Mouse (Mus musculus) cerebellum, adult 9-11 months (tissue): Measurements from ENCODE around the gene 2310007B03Rik.
"Not testable (repeated sequence)": the region's sequence is repeated elsewhere in the genome, so short reads cannot be mapped to it uniquely, and the experiment has no call there.

Experiments
- DNase-seq: peaks from one replicate; pipeline ENCODE4 v3.0.0; 2022

The 2310007B03Rik gene

DNA sequence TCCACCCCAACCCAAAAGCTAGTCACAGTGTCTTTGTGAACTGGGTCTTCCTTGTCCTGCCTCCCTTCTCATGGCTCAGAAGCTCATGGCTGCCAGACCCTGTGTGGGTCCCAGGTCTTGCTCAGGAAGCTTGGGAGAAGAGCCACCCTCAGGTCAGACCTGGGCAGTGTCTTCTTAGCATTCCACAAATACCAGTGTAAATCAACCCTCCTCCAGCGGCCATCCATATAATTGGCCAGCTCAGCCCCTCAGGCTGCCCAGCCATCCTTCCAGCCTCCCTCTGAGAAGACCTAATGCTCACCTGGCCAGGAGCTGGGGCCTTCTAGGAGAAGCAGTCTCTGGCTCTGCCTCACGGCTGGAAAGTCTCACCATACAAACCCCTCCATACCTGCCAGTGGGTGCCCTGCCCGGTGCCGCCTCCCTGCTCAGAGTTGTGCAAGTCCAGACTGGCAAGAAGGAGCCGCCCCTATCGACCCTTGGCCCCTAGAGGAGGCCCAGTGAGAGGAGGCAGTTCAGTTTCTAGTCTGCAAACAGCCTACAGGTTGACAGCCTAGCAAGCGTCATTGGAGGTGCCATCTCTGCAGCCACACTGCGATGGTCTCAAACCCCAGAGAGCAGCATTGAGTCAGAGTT, at the start of gene 2310007B03Rik:
TSS of gene 2310007B03Rik (minus strand) at position 448 of the 633 bp plus-strand sequence.
- DNase-seq: no peak

DNA sequence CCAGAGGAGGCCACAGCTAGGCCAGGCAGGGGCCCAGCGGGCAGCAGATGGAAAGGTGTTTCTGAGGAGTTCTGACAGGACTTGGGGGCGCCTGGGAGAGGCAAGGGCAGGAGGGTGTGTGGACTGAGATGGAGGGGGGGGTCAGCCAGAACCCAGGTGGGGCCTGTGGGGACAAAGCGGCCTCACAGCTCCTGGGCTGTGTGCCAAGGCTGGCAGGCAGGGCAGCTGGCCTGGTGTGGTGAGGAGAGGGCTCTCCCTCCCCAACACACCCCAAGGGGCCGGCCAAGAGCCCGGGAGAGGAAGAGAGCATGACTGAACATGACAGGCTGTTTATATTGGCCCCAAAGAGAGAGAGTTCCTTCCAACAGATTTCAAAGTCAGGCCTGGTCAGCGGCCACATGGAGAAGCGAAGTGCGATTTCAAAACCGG, 49.5 kb upstream of the 2310007B03Rik start:
- DNase-seq: peak; percentile 44

DNA sequence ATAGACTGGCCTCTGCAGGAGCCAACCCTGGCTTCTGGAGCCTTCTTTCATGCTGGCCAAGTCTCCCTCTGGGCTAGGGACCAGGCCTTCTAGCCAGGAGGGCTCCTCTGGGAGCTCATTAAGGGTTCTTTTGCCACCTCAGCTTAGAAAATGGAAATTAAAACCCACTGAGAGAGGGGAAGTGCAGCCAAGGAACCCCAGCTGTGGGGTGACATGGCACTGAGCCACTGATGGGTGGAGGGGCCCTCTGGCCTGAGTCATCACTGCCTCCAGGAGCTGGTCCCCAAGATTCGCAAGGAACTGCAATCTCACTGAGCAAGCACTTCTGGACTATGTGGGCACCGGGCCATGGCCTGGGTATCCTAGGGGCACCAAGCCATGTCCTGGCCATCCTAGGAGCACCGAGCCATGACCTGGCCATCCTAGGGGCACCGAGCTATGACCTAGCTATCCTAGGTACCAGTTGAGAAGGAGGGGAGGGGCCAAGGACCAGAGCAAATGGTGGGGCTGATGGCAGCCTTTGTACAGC, 46.9 kb upstream of the 2310007B03Rik start:
- no peak for DNase-seq

DNA sequence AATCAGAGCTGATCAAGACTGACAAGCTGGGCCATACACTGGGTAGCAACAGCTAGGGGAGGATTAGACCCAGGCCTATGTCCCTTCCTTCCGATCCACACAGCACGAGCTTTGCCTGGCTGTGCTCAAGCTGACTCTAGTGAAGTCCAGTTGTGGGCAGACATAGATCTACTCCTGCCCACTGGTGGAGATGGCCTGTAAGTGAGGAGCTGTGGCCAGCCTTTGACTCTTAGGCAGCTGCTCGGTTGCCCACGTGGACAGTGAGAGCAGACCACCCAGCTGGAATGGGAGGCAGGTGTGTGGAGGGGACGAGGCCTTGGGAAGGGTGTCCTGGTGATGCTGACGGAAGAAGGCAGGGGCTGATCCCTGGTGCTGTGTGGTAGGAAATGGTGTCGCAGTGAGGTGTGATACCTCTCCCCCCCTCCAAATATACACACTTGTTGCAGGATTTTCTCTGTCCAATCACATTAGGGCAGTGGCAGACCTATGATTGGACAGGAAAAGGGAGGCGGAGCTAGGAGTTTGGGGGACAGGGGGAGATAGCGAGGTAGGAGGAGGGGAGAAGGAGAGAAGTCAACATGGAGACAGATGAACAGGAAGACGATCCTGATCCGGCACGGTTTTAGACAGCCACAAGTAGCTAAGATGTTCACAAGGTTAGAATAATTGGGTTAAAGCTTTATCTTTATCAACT, 45.7 kb upstream of the 2310007B03Rik start:
- DNase-seq: no peak

DNA sequence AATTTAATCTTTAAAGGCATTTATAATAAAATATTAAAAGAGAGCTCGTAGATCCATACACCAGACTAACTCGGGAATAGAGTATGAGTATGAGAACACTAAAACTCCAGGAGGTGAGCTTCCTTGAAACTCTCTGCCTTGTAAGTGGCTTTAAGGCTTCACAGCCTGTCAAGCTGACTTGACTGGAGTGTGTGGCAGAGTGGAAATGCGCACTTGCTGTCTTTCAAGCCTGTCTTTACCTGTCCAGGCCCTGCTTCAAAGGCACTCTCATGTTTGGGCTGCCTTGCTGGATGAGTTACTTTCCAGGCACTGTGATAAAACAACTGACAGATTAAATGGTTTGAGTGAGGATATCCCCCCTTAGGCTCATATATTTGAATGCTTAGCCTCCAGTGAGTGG, 37.2 kb upstream of the 2310007B03Rik start:
- no peak for DNase-seq

DNA sequence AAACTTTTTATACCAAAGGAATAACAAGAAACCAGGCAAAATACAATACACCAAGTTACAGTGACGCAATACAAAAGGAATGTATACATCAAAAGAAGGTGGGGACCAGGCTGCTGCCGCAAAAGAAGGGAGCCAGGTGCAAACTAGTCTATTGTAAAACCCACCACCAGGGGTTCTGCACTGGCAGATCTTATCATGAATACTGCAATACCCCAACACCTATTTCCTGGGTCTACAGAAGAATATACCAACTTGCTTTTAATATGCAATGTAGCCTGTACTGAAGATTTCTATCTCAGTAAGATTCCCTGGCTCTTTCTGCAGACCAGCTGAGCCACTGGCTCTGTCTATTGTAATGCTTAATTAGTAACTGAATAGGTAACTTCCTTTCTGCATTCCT, 36.7 kb upstream of the 2310007B03Rik start:
- DNase-seq: not testable (repeated sequence)

DNA sequence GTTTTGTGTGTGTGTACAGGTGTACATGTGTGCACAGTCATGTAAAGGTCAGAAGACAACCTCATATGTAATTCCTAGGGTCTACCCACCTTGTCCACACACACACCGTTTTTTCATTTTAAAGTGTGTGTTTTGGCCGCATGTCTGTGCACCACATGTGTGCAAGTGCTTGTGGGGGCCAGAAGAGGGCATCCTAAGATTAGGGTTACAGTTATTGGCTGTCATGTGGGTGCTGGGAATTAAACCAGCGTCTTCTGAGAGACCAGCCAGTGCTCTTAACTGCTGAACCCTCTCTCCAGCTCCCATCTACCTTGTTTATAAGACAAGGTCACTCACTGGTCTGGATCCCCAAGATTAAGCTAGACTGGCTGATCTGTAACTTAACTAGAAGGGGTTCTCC, 34.2 kb upstream of the 2310007B03Rik start:
- DNase-seq: no peak

DNA sequence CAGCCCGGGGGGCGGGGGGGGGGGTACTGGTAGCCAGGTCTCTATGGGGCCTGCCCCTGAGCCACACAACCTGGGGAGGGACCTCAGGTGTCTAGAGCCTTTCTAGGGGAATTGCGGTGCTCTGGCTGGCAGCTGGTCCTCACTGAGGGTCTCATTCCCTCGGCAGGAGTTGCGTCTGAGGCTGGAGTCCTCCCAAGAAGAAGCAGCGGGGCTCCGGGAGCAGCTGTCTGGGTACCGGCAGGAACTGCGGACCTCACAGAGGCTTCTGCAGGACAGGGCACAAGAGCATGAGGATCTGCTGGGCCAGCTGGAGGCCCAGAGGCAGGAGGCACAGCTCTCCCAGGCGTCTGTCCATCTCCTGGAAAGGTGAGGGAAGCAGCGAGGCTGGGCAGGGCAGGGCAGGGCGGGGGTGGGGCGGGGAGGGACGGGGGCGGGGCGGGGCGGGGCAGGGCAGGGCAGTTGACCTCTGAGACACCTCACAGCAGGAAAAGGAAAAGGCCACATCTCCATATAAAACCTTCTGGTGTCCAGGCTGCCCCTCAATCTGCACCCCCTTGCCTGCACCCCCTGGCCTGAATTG, 30.1 kb upstream of the 2310007B03Rik start:
- DNase-seq: no peak

DNA sequence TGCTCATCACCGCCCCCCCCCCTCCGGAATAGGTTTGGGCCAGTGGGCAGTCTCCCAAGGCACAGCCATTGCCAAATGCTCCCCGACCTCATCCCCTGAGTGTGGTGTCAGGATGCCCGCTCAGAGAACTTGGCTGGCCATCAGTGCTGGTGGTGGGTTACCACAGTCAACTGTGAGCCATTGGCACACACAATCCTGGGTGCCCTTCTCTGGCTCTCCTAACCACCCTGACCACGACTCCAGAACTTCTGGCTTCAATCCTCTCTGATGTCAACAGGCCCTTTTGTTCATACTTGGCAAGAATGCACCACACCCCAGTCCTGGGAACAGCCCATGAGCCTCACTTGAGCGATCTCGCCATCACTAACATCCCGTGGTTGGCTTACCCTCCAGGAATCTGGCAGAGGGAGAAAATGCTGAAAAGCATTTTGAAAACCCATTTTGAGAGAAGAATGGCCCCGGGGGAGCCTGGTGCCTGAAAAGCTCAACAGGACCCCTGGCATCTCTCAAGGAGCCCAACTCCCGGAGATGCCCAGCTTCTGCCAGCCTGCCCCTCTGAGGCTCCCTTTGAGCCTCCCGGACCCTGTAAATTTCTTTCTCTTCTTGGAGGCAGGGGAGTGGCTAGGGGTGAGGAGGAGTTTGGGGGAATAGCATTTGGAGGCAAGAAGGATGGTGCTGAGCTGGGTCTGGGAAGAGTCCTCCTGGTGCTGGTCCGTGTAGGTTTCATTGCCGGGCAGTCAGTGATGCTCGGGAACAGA, 23.5 kb upstream of the 2310007B03Rik start:
- DNase-seq: peak; percentile 55

DNA sequence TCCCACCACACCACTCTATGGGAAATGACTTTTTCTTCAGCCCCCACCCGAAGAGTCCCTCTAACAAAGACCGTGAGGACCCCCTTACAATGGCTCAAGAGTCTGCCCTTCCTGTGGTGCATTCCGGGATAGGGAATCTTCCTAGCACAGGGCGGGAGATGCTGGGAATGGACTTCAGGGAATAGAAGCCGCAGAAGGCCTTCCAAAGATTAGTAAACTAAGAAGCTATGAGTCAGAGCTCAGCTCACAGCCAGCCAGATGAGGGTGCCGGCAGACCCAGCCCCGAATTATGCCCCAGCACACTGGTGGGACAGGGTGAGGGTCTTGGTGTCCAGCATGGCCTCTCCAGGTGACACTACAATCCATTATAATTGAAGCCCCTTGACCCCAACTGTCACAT, 21.5 kb upstream of the 2310007B03Rik start:
- DNase-seq: no peak

DNA sequence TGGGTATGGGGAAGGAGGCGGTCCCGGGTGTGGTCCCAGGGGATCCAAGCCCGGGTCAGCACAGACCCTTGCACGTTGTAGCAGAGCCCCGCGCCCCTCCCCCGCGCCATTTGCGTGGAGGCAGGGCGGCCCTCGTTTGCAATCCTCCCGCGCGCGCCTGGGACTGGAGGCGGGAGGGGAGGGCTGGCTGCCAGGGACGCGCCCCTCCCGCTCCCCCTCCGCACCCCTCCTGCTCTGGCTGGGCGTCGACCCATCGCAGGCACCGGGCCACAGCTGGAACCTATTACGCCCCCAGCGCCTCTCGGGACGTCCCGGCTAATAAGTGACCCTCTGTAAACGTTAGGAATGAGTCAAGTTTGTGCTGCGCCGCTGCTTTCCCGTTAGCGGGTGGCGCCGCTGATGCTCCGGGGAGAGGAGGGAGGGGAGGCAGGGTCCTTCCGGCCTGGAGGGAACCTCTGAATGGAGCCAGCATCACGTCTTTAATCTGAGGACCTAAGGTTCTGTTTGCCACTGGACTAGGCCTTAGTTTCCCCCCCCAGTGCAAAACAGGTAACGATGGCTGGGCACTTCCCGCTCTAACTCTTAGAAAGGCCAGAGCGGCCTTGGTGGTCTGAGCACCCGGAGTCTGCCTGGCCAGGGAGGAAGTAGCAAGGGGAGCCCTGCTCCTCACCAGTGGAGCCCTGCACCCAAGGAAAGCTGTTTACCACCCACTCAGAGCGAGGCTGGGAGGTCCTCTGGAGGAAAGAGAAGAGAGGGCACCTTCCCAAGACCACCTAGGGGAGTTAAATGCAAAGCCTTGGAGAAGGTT, 16.0 kb upstream of the 2310007B03Rik start:
- peak; percentile 17 for DNase-seq

DNA sequence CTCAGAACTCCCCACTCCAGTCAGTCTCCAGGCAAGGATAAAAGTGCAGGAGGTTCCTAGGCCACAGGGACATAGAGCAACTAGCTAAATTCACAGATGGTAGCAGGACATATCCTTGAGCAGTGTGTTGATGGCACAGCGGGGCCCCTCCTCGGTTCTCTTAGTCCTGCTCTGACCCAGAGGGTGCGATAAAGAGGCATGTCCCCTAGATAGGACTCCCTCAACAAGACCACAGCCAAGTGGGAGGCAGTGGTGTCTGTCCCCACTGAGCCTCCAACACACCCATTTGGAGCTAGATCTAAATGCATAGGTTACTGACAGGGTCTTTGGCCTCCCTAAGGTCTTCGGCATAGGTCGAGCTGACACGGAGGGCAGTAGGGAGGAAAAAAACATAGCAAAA, 15.1 kb upstream of the 2310007B03Rik start:
- no peak for DNase-seq

DNA sequence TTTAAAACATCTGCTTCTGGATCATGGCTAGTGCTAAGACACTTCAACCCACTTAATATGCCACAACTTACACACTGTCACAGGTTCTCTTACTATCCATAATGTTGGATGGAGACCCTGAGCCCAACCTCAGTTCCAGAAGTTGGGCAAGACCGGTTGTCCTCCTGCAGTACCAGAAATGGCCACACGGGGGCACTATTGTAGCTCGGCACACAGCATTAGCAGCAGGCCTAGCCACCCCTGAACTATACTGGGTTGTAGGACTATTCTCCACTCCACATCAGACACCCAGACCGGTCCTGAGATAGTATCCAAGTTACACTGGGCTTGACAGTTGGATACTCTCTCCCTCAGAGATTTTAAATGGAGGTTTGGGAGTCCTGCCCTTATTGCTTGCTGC, 13.7 kb upstream of the 2310007B03Rik start:
- DNase-seq: peak; percentile 57

DNA sequence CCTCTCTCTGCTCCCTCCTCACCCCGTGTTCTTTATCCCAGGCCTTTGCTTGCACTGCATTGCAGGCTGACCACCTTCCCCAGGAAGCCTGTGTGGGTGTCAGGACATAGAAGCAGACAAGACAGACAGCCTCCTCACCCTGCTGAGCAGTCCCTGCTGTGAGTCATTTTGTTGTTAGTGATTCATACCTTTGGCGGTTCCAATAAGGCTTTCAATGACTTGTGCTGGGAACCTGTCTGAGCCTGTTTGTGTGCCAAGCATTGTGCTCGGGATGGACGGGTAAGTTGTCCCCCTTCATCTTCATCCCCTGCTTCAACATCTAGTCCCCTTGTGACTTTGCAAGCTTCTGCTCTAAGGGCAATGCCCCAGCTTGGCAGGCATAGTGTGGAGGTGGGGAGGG, 12.9 kb upstream of the 2310007B03Rik start:
- no peak for DNase-seq

DNA sequence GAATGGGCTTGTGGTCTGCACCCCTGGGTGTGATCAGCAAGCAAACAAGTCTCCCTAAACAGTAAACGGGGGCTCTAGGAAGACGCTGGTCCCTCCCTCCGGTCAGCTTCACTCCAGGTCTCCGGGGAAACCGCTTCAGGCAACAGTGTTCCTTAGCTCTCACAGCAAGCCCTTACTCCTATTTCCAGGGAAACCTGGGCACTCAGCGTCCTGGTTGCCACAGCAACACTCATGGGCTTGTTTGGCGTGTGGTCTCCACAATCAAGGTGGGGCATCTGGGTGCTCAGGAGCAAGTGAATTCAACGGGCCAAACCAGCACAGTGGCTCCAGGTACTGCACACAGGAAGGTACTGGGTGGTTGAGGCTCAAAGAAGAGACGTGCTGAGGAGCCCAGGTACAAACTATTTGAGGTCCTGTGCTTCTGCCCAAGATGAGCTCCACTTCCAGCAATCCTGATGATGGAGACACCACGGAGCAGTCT, 7.6 kb upstream of the 2310007B03Rik start, which contains the start of gene Crocc2:
TSS of gene Crocc2 (plus strand) at position 431 of the 481 bp plus-strand sequence.
- DNase-seq: no peak

DNA sequence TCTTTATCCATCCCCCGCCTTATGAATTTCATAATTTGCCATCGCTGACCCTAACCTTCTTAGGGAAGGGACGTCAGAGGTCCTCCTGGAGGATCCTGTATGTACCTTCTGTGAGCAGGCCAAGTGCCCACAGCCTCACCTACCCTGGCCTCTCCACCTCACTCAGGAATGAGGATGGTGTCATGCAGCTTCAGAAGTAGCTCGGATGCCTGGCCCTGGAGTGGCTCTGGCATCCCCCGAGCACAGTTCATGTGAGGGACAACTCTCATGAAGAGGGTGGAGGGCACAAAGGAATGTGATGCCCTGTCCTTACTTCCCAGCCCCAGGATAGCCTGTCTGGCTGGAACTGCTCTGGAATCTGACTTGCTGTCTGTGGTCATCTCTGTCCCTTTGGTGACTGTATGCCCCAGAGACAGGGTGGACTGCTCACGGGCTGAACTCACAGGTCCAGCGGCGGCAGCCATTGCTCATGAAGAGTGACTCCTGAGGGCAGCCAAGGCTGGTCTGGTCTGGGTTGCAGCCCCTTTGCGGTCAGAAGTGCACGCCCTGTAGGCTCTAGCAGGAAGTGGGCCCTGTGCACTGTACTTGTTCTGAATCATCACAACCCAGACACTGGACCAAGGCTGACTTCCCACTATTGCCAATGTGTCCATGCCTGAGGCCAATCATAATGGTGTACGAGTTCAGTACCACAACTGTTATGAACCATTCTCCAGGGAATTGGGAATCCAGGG, 5.8 kb upstream of the 2310007B03Rik start:
- DNase-seq: no peak

DNA sequence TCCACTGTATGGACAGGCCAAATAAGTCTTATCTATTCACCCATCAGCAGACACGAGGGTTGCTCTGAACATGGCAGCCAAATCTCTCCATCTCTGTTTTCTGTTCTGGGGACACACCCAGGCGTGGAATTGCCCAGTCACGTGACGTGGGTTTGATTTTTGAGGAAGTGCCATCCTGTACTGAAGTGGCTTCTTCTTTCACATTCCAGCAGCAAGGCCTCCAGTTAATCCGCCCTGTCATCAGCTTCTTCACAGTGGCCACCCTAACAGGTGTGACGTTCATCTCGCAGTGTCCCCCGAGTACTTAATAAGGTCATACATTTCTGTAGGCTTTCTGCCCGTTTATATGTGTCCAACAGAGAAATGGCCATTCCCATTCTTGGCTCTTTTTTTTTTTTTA, 4.7 kb upstream of the 2310007B03Rik start:
- no peak for DNase-seq

DNA sequence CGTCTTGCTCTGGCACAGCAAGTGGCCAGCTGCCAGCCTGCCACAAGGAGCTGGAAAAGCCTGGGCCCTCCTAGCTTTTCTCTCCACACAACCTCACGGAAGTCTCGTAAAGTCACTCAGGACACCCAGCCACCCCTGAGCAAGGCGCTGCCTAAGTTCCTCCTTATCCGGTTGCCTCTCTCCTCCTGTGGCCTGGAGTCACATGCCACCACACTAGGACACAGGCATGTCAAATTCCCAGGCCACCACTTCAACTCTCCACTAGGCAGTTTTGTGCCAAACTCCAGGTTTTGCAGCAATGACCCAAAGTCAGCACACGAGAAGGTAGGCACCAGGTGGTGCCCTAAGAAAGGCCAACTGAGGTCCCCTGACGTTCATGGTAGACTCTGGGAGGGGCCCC, 1.8 kb upstream of the 2310007B03Rik start:
- DNase-seq: no peak

DNA sequence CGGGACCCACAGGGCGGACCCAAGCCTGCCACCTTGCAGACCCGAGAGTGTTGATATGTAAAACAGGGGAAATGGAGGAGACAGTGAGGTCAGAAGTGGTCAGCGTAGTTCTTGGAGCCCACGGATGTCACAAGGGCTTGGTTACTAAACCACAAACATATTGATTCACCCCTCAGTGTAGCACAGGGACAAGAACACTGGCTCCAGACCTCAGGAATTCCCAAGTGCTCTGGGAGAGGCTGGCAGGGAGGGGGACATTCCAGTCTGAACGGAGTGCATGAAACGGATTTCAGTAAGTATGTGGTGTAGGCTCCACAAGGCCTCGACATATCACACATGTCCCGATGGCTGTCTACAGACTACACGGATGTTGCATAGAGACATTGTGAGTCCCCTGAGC, 1.2 kb upstream of the 2310007B03Rik start:
- no peak for DNase-seq

DNA sequence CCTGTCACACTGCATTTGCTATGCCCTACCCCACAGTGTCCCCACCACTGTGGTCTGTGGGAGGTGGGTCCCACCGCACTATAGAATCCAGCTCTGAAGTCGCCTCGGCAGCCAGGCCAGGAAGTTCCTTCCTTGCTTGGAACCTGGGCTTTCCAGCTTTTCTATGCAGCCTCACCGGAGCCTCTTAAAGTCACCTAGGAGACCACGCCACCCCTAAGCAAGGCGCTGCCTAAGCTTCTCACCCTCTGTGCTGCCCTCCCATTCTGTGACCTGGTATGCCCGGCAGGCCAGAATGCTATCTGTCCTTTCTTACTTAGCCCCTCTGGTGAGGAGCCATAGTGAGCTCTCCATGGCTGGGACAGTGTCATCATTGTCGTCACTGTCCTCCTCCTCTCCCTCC, 602 bp upstream of the 2310007B03Rik start:
- DNase-seq: no peak
